In genomic region chr1:82247221-82247951, GRCm38 (mm10) we compare ENCODE assay signal across 18 mouse cellular contexts. TPM values are rescaled to one million over a fixed set of nuclear protein-coding genes. Genes with fewer than 3 reads are reported as not detected.
DNase-seq lines count a peak whose midpoint lies in the region; ATAC-seq and TF ChIP-seq lines count a peak whose summit lies in the region.
"Had no signal": no experiment of that assay in that cellular context is flagged by ENCODE, and none has a peak within 500 bp of the region (broad histone marks: within the 10 kb centered on the region; RNA-seq: fewer than 3 reads in every experiment).

No protein-coding gene starts in this region.

- ATAC-seq in lung, embryonic 14.5 days (ENCODE audit: insufficient read depth) = peak; percentile 62
- ATAC-seq in kidney, postnatal 0 days (replicated peaks; ENCODE audit: low FRiP score, low read depth) = peak; percentile 70
- ATAC-seq: lung, postnatal 0 days had no signal

- H3K4me1 ChIP-seq in lung, embryonic 14.5 days (ENCODE audit: insufficient read depth) = no peaks in the 10 kb centered on the region
- H3K4me1 ChIP-seq in kidney, postnatal 0 days (replicated peaks; ENCODE audit: insufficient read depth, low read length) = peaks cover 4% of the 10 kb centered on the region; the same call in 1 of the 2 replicates

- H3K9me3 ChIP-seq in lung, embryonic 14.5 days (ENCODE audit: low read depth, low read length) = no peaks in the 10 kb centered on the region
- H3K9me3 ChIP-seq in kidney, postnatal 0 days (replicated peaks; ENCODE audit: low read length) = no peaks in the 10 kb centered on the region
- H3K9me3 ChIP-seq: forebrain, embryonic 10.5 days had no signal

- TF ChIP-seq CTCF in gastrocnemius, adult 2 months (IDR thresholded peaks at IDR 0.05) = no peak
- TF ChIP-seq CTCF in lung, embryonic 14.5 days (IDR thresholded peaks at IDR 0.05; ENCODE audit: low read depth) = no peak
- no peak for TF ChIP-seq CTCF in brain, embryonic 14.5 days (IDR thresholded peaks at IDR 0.05; ENCODE audit: borderline replicate concordance, extremely low read depth, insufficient read depth, insufficient read length)
- no peak for TF ChIP-seq CTCF in kidney, postnatal 0 days (IDR thresholded peaks at IDR 0.05; ENCODE audit: low read depth)

- 38% methylated on average over 10 of the region's 10 CpGs for WGBS in lung, embryonic 14.5 days
- 31% methylated on average over 10 of the region's 10 CpGs for WGBS in kidney, postnatal 0 days

- peak overlapping the region; percentile 35; the same call in 1 of the 2 replicates for H3K27ac ChIP-seq in gastrocnemius, adult 2 months
- H3K27ac ChIP-seq in lung, embryonic 14.5 days (ENCODE audit: low read depth) = no peak overlapping the region
- no peak overlapping the region for H3K27ac ChIP-seq in kidney, postnatal 0 days
- H3K27ac ChIP-seq: forebrain, embryonic 10.5 days had no signal

- TF ChIP-seq POLR2A in brain, embryonic 14.5 days (IDR thresholded peaks at IDR 0.05; ENCODE audit: borderline replicate concordance, extremely low read depth, insufficient read depth, insufficient read length, poor library complexity, severe bottlenecking) = no peak

- DNase-seq in gastrocnemius, adult 2 months = no peak
- no peak for DNase-seq in gastrocnemius, postnatal 14 days
- peak; percentile 56 for DNase-seq in lung, embryonic 14.5 days
- no peak for DNase-seq in lung, adult 18-20 months
- DNase-seq in brain, embryonic 14.5 days (ENCODE audit: low read depth) = peak; percentile 40
- peak; percentile 82 for DNase-seq in kidney, postnatal 0 days (ENCODE audit: low spot score)
- DNase-seq in thymus, postnatal 25 days = no peak
- no peak for DNase-seq in layer of hippocampus, postnatal 25 days (ENCODE audit: extremely low spot score in 1 of 2, low spot score in 1 of 2)
- DNase-seq: cerebellum, adult 11 months; thymus, adult 2 months had no signal

- no peaks in the 10 kb centered on the region for H3K27me3 ChIP-seq in lung, embryonic 14.5 days (ENCODE audit: insufficient read depth, low read length)
- H3K27me3 ChIP-seq in kidney, postnatal 0 days (ENCODE audit: insufficient read depth, low read length) = no peaks in the 10 kb centered on the region

- intact Hi-C loops in gastrocnemius, adult 2 months (cut with DNase I) = no loop called here
- intact Hi-C loops in gastrocnemius, postnatal 14 days (cut with DNase I; ENCODE audit: low total_unique reads) = no loop called here

- no peak overlapping the region for H3K9ac ChIP-seq in lung, embryonic 14.5 days
- H3K9ac ChIP-seq in kidney, postnatal 0 days (ENCODE audit: low read depth, low read length) = no peak overlapping the region

- H3K4me3 ChIP-seq in gastrocnemius, adult 2 months = no peak overlapping the region
- H3K4me3 ChIP-seq in lung, embryonic 14.5 days (ENCODE audit: low read depth, low read length) = no peak overlapping the region
- no peak overlapping the region for H3K4me3 ChIP-seq in kidney, postnatal 0 days (replicated peaks; ENCODE audit: low read depth, low read length)
- H3K4me3 ChIP-seq: forebrain, embryonic 10.5 days had no signal

- H3K4me2 ChIP-seq in lung, embryonic 14.5 days = no peak overlapping the region
- H3K4me2 ChIP-seq in kidney, postnatal 0 days (ENCODE audit: low read length) = no peak overlapping the region

- peaks cover 14% of the 10 kb centered on the region for H3K36me3 ChIP-seq in lung, embryonic 14.5 days (ENCODE audit: insufficient read depth)
- no peaks in the 10 kb centered on the region for H3K36me3 ChIP-seq in kidney, postnatal 0 days (ENCODE audit: insufficient read depth, low read length)

RNA-seq across cellular contexts. Expression of gene Gm9747, which starts 14.5 kb away (rescaled TPM):
- not detected for total RNA-seq in gastrocnemius, adult 2 months (2021)
- not detected for total RNA-seq in gastrocnemius, postnatal 14 days (2021)
- 46.3 and 52.0 TPM in 2 replicates for polyA plus RNA-seq in lung, embryonic 14.5 days (2014; fragmentation: Nextera tagmentation; extraction: Ambion mirVana)
- polyA plus RNA-seq in brain, embryonic 14.5 days (2012; rRNA removed) = 0.05 and 0.15 TPM in 2 replicates
- 10.8 and 11.1 TPM in 2 replicates for polyA plus RNA-seq in kidney, postnatal 0 days (2015; fragmentation: Nextera tagmentation; extraction: Ambion mirVana)
- not detected for total RNA-seq in layer of hippocampus, postnatal 25 days (2021)
- total RNA-seq: adrenal gland, postnatal 4 days; common myeloid progenitor, adult 5-6 weeks; heart, adult 8-10 months; hematopoietic stem cell, adult 5-6 weeks; layer of hippocampus, adult 18-20 months; left cerebral cortex, postnatal 25 days had no signal
- polyA plus RNA-seq: thymus, adult 2 months had no signal

RNA-seq across cellular contexts. Expression of gene Irs1, which starts 43.8 kb away (rescaled TPM):
- 10 to 100 TPM; 73.9 to 90.0 TPM for total RNA-seq in gastrocnemius, adult 2 months (2021)
- total RNA-seq in gastrocnemius, postnatal 14 days (2021) = 10 to 100 TPM; 43.0 to 60.6 TPM
- 17.6 and 19.5 TPM in 2 replicates for polyA plus RNA-seq in lung, embryonic 14.5 days (2014; fragmentation: Nextera tagmentation; extraction: Ambion mirVana)
- 11.8 and 17.6 TPM in 2 replicates for polyA plus RNA-seq in brain, embryonic 14.5 days (2012; rRNA removed)
- polyA plus RNA-seq in kidney, postnatal 0 days (2015; fragmentation: Nextera tagmentation; extraction: Ambion mirVana) = 3.0 and 3.1 TPM in 2 replicates
- total RNA-seq in layer of hippocampus, postnatal 25 days (2021) = 10 to 100 TPM; 18.8 to 21.7 TPM
- total RNA-seq: common myeloid progenitor, adult 5-6 weeks had no signal

Comparison
In these comparisons a context has a peak if more than half of its experiments do, and no peak if none do; other contexts are left out.
1. DNase-seq: peak in lung, embryonic 14.5 days (single experiment), brain, embryonic 14.5 days (single experiment) and kidney, postnatal 0 days (single experiment); none in gastrocnemius, adult 2 months (single experiment), gastrocnemius, postnatal 14 days (single experiment), lung, adult 18-20 months (0 of 2), thymus, postnatal 25 days (single experiment) and layer of hippocampus, postnatal 25 days (0 of 2).